Mouse (Mus musculus): Measurements from ENCODE around the gene Hes2. TPM values are rescaled to one million over a fixed set of nuclear protein-coding genes. Genes with fewer than 3 reads are reported as not detected.

Gene Hes2
- polyA plus RNA-seq, 1 experiment from 2014 or later, result 1.0 TPM

- ATAC-seq (ENCODE audit: low FRiP score), result peak; percentile 85
- peak; percentile 95 for DNase-seq (ENCODE audit: low spot score, missing footprints)
- peak within 1 kb of the TSS; percentile 53 for H3K4me2 ChIP-seq
- peaks cover 7% of the 10 kb centered on the region; the same call in 1 of the 2 replicates for H3K4me1 ChIP-seq (ENCODE audit: control insufficient read depth, insufficient read depth, low read length)
- H3K27ac ChIP-seq (ENCODE audit: low read depth, low read length), result no peak within 1 kb of the TSS
- peaks cover 44% of the 10 kb centered on the region for H3K27me3 ChIP-seq (ENCODE audit: control insufficient read depth, insufficient read depth, low read length)
- WGBS, result under 1% methylated on average over 55 of the region's 57 CpGs
- no peaks in the 10 kb centered on the region for H3K36me3 ChIP-seq (ENCODE audit: control insufficient read depth, insufficient read depth, low read length)
- no peak within 1 kb of the TSS for H3K9ac ChIP-seq (ENCODE audit: low read length)
- H3K9me3 ChIP-seq (ENCODE audit: control insufficient read depth, low read length), result no peaks in the 10 kb centered on the region
- peak within 1 kb of the TSS; percentile 33 for H3K4me3 ChIP-seq (ENCODE audit: low read depth, low read length)
These were observed 6.6 kb upstream of the Hes2 start, which contains the start of gene Espn for GRCm38 (mm10) chr4:152151966-152152544. Gene Espn (minus strand): TSS chr4:152152371.

GRCm38 (mm10) chr4:152153771-152154177 lies 4.9 kb upstream of the Hes2 start:
- 2% methylated on average over 23 of the region's 23 CpGs for WGBS
- H3K9ac ChIP-seq (ENCODE audit: low read length), result no peak overlapping the region
- ATAC-seq (ENCODE audit: low FRiP score) (peak; percentile 36; the same call in 1 of the 2 replicates), DNase-seq (ENCODE audit: low spot score, missing footprints) (peak; percentile 99)
- H3K4me3 ChIP-seq (ENCODE audit: low read depth, low read length), result 0 out of 2 replicates have a peak overlapping the region, but pooled peaks have one; percentile 9
- no peaks in the 10 kb centered on the region for H3K36me3 ChIP-seq (ENCODE audit: control insufficient read depth, insufficient read depth, low read length)
- H3K4me1 ChIP-seq (ENCODE audit: control insufficient read depth, insufficient read depth, low read length), result peaks cover 13% of the 10 kb centered on the region
- no peaks in the 10 kb centered on the region for H3K9me3 ChIP-seq (ENCODE audit: control insufficient read depth, low read length)
- H3K4me2 ChIP-seq, result peak overlapping the region; percentile 32
- no peak overlapping the region for H3K27ac ChIP-seq (ENCODE audit: low read depth, low read length)
- H3K27me3 ChIP-seq (ENCODE audit: control insufficient read depth, insufficient read depth, low read length), result peaks cover 61% of the 10 kb centered on the region

GRCm38 (mm10) chr4:152155019-152155418 lies 3.6 kb upstream of the Hes2 start:
- DNase-seq (ENCODE audit: low spot score, missing footprints) (no peak), ATAC-seq (ENCODE audit: low FRiP score) (no peak)
- 72% methylated on average over 4 of the region's 4 CpGs for WGBS
- H3K27me3 ChIP-seq (ENCODE audit: control insufficient read depth, insufficient read depth, low read length), result peaks cover 68% of the 10 kb centered on the region
- H3K4me3 ChIP-seq (ENCODE audit: low read depth, low read length), result no peak overlapping the region
- no peak overlapping the region for H3K4me2 ChIP-seq
- no peak overlapping the region for H3K27ac ChIP-seq (ENCODE audit: low read depth, low read length)
- H3K9me3 ChIP-seq (ENCODE audit: control insufficient read depth, low read length), result no peaks in the 10 kb centered on the region
- no peak overlapping the region for H3K9ac ChIP-seq (ENCODE audit: low read length)
- H3K4me1 ChIP-seq (ENCODE audit: control insufficient read depth, insufficient read depth, low read length), result peaks cover 18% of the 10 kb centered on the region
- H3K36me3 ChIP-seq (ENCODE audit: control insufficient read depth, insufficient read depth, low read length), result no peaks in the 10 kb centered on the region

GRCm38 (mm10) chr4:152157779-152158584 lies 685 bp upstream of the Hes2 start:
- 16% methylated on average over 21 of the region's 21 CpGs for WGBS
- Histone ChIP-seq H3K36me3 (ENCODE audit: control insufficient read depth, insufficient read depth, low read length) (no peaks in the 10 kb centered on the region), H3K4me2 (no peak overlapping the region), H3K9ac (ENCODE audit: low read length) (no peak overlapping the region), H3K4me1 (ENCODE audit: control insufficient read depth, insufficient read depth, low read length) (peaks cover 11% of the 10 kb centered on the region), H3K27me3 (ENCODE audit: control insufficient read depth, insufficient read depth, low read length) (peaks cover 59% of the 10 kb centered on the region), H3K9me3 (ENCODE audit: control insufficient read depth, low read length) (no peaks in the 10 kb centered on the region), H3K4me3 (ENCODE audit: low read depth, low read length) (no peak overlapping the region), H3K27ac (ENCODE audit: low read depth, low read length) (no peak overlapping the region)
- no peak for ATAC-seq (ENCODE audit: low FRiP score)
- DNase-seq (ENCODE audit: low spot score, missing footprints), result peak; percentile 96

GRCm38 (mm10) chr4:152159285-152159678 lies 615 bp downstream of the Hes2 start:
- Histone ChIP-seq H3K36me3 (ENCODE audit: control insufficient read depth, insufficient read depth, low read length) (no peaks in the 10 kb centered on the region), H3K9ac (ENCODE audit: low read length) (no peak overlapping the region), H3K4me1 (ENCODE audit: control insufficient read depth, insufficient read depth, low read length) (peaks cover 11% of the 10 kb centered on the region), H3K27me3 (ENCODE audit: control insufficient read depth, insufficient read depth, low read length) (peaks cover 51% of the 10 kb centered on the region), H3K4me3 (ENCODE audit: low read depth, low read length) (peak overlapping the region; percentile 4; the same call in 1 of the 2 replicates), H3K27ac (ENCODE audit: low read depth, low read length) (no peak overlapping the region), H3K9me3 (ENCODE audit: control insufficient read depth, low read length) (no peaks in the 10 kb centered on the region), H3K4me2 (no peak overlapping the region)
- ATAC-seq (ENCODE audit: low FRiP score) (no peak), DNase-seq (ENCODE audit: low spot score, missing footprints) (peak; percentile 90)
- under 1% methylated on average over 19 of the region's 19 CpGs for WGBS

GRCm38 (mm10) chr4:152160748-152161147 lies 2.1 kb downstream of the Hes2 start:
- peaks cover 11% of the 10 kb centered on the region for H3K4me1 ChIP-seq (ENCODE audit: control insufficient read depth, insufficient read depth, low read length)
- H3K9ac ChIP-seq (ENCODE audit: low read length), result no peak overlapping the region
- H3K27ac ChIP-seq (ENCODE audit: low read depth, low read length), result no peak overlapping the region
- no peak overlapping the region for H3K4me3 ChIP-seq (ENCODE audit: low read depth, low read length)
- ATAC-seq (ENCODE audit: low FRiP score) (no peak), DNase-seq (ENCODE audit: low spot score, missing footprints) (no peak)
- WGBS, result 33% methylated on average over 4 of the region's 4 CpGs
- H3K9me3 ChIP-seq (ENCODE audit: control insufficient read depth, low read length), result no peaks in the 10 kb centered on the region
- peaks cover 51% of the 10 kb centered on the region for H3K27me3 ChIP-seq (ENCODE audit: control insufficient read depth, insufficient read depth, low read length)
- H3K36me3 ChIP-seq (ENCODE audit: control insufficient read depth, insufficient read depth, low read length), result no peaks in the 10 kb centered on the region
- no peak overlapping the region for H3K4me2 ChIP-seq

- Histone ChIP-seq H3K36me3 (ENCODE audit: control insufficient read depth, insufficient read depth, low read length) (no peaks in the 10 kb centered on the region), H3K27ac (ENCODE audit: low read depth, low read length) (no peak overlapping the region), H3K4me3 (ENCODE audit: low read depth, low read length) (no peak overlapping the region), H3K4me1 (ENCODE audit: control insufficient read depth, insufficient read depth, low read length) (peaks cover 11% of the 10 kb centered on the region), H3K27me3 (ENCODE audit: control insufficient read depth, insufficient read depth, low read length) (peaks cover 51% of the 10 kb centered on the region), H3K9ac (ENCODE audit: low read length) (no peak overlapping the region), H3K9me3 (ENCODE audit: control insufficient read depth, low read length) (no peaks in the 10 kb centered on the region), H3K4me2 (no peak overlapping the region)
- ATAC-seq (ENCODE audit: low FRiP score), result no peak
- 79% methylated on average over 6 of the region's 6 CpGs for WGBS
- no peak for DNase-seq (ENCODE audit: low spot score, missing footprints)
These were observed 2.9 kb downstream of the Hes2 start for GRCm38 (mm10) chr4:152161601-152162000.

- ATAC-seq (ENCODE audit: low FRiP score) (no peak), DNase-seq (ENCODE audit: low spot score, missing footprints) (no peak)
- H3K4me1 ChIP-seq (ENCODE audit: control insufficient read depth, insufficient read depth, low read length), result peaks cover 11% of the 10 kb centered on the region
- peaks cover 44% of the 10 kb centered on the region for H3K27me3 ChIP-seq (ENCODE audit: control insufficient read depth, insufficient read depth, low read length)
- H3K9ac ChIP-seq (ENCODE audit: low read length), result no peak overlapping the region
- H3K9me3 ChIP-seq (ENCODE audit: control insufficient read depth, low read length), result no peaks in the 10 kb centered on the region
- H3K36me3 ChIP-seq (ENCODE audit: control insufficient read depth, insufficient read depth, low read length), result no peaks in the 10 kb centered on the region
- H3K27ac ChIP-seq (ENCODE audit: low read depth, low read length), result no peak overlapping the region
- WGBS, result 100% methylated on average over 2 of the region's 2 CpGs
- no peak overlapping the region for H3K4me2 ChIP-seq
- no peak overlapping the region for H3K4me3 ChIP-seq (ENCODE audit: low read depth, low read length)
These were observed 4.1 kb downstream of the Hes2 start for GRCm38 (mm10) chr4:152162748-152163147.

Measured in midbrain, embryonic 11.5 days (tissue).